Mouse (Mus musculus) heart, postnatal 0 days (tissue): ENCODE data around the gene Necab2.

ENCODE experiments used
- CTCF ChIP-seq: IDR thresholded peaks from 2 replicates; pipeline ENCODE4 v1.5.1; 2016; ENCODE audit warnings: antibody characterized with exemption, control low read depth, low read depth
- EP300 ChIP-seq: IDR thresholded peaks from 2 replicates; pipeline ENCODE4 v1.6.1; 2016; ENCODE audit warnings: antibody characterized with exemption, low read depth

GRCm38 (mm10) chr8:119514940-119515339 is 68.4 kb downstream of the Necab2 start:
- TF ChIP-seq CTCF: no peak
- TF ChIP-seq EP300: no peak
